Mouse (Mus musculus) right cerebral cortex, postnatal 14 days (tissue): Measurements from ENCODE around the gene Gm42906.

ENCODE experiments used
- DNase-seq: peaks from one replicate; pipeline ENCODE4 v3.0.0; 2022

Gene Gm42906

DNA sequence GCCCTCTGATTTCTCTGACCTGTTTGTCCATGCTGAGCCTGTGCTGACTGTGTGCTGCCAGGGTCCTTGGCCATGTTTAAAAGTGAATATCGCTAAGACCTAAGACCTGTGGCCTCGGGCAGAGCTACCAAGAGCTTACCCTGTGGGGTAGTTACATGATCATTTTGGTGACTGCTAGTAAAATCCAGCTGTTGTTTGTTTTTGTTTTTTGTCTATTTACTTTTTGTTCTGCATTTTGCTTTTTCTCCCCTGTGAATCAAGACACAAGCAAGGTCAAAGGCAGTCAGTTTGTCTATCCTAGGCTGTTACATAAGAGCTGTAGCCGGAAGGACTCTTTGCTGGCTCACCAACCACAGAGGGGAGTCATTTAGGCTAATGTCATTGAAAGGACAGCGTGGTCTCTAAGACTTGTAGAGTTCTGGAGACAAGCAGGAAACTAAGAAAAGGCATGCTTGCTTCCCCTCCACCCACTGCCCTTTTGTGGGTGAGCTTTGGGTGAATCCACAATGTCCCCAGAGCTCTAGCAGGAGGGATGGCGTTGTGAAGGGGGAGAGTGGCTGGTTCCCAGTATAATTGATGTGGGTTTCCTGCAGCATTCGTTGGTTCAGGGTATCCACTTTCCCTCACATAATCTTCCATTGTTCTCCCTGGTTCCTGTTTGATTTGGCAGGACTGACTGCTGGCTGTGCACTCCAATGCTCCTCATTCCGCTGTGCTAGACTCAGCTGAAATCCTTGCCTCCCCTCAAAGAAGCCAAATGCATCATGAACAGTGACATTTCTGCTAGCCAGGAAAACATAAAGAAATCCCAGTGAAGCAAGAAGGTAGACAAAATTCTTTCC lies 33.9 kb downstream of the Gm42906 start:
- DNase-seq, result no peak

DNA sequence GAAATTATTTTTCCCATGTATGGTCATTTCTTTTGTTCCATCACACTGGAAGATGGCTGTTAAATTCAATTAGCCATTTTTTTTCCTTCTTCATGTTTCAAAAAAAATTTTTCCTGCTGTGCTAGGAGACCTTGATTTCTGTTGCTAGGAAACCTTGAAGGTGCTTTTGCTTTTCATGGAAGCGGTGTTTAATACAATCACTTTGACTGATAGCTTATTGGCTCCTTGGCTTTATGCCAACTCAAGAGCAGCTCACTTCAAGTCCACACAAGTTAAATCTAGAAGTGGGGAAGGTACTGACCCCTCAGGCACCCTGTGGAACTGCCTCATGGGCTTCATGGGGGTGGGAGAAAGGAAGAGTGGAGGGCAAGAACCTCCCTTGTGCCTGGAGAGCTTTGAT lies 38.1 kb downstream of the Gm42906 start:
- DNase-seq, result no peak

DNA sequence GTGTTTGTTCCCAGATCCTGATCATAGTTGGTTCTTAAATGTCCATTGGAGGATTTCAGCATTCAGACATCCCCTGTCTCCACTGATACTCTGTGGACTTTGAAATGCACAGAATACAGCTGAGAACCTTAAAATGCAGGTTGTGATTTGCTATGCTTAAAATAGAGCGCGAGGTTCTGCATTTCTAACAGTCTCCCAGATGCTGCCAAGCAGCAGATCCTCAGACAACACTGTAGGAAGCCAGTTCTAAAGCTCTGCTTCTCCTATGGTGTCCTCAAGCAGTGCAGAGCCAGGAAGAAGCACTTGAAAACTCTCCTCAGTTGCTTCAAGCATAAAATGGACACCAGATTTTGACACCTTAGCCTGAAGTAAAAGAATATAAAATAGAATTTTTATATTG lies 48.1 kb downstream of the Gm42906 start:
- DNase-seq, result no peak

DNA sequence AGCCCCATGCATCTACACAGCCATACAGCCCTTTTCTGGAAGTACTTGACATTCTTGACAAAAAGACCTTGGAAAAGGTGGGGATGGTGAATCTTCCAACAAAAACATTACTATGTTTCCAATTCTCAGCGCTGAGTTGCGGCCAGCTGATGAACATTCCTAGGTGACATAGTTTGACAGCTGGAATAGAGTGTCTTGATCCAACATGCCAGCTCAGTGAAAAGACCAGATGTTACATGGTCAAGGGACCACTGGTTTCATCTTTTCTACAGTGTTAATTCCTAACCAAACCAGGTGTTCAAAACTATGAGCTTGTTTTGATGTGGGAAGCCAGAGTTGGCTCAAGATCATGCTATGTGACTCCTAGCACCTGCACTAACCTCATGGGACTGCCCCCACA lies 48.8 kb downstream of the Gm42906 start:
- no peak for DNase-seq

DNA sequence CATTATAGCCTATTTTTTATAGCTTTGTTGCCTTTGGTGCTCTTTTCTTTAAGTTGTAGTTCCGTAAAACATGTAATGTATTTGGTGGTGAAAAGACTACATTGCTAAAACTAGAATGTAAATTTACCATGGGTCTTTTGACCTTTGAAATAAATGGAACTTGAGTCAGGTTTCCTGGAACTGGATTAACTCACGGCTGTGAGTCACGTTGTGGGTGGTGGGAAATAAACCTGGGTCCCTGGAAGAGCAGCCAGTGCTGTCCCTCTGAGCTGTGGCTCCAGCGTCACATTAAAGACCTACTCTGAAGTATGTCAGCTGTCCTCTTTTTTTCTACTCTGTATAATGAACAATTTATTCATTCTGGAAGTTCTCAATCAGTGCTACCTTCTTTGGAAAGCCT lies 51.0 kb downstream of the Gm42906 start:
- no peak for DNase-seq

DNA sequence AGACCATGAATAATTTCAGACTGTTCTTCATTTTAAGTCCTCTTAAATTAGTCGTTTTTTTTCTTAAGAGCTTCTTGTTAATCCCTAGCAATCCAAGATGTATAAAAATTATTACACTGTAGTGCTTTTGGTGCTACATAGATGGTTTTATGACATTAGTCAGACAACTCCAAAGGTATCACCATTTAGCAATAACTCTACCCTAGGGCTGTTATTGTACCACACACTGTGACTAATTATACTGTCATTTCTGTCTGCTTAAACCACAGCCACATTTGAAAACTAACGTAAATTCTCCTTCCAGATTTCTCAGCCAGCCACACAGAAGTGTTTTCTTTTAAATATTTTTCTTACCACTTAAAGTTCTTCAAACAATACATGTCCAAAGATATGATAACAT lies 53.1 kb downstream of the Gm42906 start:
- no peak for DNase-seq

DNA sequence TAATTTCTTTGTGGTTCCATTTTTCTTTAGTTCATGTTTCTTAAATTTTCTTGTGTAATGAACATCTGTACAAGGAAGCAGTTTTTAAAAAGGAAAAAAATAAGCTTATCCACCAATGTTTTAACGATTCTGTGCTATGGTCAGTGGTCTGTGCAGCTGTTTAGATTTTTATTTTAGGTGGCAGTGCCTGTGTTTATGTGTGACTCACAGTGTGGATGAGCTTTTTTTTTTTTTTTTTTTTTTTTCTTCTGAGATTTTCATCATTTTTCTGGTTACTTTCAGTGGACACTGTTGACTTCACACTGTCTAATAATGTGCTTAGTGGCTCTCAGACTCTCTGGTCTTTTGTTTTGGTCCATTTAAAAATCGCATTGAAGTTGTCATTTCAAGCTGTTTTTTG lies 56.8 kb downstream of the Gm42906 start:
- no peak for DNase-seq

DNA sequence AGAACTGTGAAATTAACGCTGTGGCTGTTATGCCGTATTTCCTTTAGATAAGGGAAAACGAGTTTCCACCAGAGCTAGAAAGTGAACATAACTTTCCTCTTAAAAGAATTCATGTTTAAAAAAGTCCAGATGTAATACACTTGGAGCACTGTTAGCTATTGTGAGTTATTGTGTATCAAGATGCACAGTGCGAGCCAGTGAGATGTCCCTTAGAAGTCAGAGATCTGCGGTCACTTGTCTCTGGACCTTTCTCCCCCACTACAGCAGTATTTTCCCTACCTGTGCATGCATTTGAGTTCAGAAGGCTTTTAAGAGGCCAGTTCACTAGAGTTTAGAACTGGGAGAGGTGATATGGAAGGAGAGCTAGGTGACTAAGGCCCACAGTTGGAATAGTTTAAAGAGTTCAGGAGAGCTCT lies 58.6 kb downstream of the Gm42906 start:
- no peak for DNase-seq

DNA sequence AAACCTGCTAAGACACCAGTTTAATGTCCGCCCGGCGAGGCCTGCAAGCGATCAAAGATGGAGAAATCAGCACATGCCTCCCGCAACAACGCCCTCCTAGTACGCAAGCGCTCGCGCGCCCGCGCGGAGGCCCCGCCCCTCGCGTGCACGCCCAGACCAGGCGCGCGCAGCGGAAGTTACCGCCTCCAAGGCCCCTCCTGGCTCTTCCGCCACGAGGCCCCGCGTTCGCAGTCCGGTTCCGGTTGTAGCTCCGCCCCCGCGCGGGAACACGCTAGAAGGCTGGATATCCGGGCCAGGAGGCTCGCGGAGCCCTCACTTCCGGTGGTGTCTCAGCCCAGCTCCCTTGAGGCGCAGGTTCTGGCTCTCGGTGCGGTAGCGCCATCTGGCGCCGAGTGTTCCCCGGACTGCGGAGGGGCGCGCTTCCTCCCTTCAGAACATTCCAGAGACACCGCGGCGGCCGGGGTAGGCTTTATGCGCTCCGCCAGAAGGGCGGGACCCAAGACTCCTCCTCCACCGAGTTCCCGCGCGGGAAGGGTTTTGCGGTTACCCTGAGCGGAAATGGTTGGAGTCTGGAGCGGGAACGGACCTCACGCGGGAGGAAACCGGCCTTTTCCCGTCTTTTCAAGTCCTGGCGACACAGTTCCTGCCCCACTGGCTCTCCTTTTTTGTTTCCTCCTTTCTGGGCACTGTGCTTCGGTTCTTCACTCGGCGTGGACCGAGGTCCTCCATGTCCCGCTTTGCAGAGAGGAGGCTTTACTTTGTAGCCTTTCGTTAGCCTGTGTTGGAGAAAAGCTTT lies 59.4 kb downstream of the Gm42906 start:
- peak; percentile 100 for DNase-seq

DNA sequence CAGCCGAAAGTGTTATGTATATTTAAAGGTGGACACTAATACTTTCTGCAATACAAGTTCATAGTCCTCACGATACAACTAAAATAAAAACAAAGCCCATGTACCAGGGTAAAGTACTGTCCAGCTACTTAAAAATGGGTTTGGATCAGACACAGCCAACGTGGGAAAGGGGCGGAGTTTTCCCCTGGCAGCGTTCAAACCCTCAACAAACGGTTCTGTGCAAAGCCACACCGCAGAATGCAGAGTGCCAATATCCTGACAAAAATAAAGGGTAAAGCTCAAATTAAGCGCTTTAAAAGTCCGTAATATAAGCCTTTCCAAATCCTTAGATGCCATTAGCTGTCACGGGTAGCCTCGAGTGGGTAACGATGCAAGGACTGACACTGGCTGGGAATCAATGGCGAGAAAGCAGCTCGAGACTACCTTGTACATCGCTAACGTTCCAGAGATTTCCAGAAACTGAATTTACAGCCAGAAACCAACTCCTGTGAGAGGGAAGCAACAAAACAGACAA lies 60.0 kb downstream of the Gm42906 start:
- DNase-seq, result peak; percentile 17

DNA sequence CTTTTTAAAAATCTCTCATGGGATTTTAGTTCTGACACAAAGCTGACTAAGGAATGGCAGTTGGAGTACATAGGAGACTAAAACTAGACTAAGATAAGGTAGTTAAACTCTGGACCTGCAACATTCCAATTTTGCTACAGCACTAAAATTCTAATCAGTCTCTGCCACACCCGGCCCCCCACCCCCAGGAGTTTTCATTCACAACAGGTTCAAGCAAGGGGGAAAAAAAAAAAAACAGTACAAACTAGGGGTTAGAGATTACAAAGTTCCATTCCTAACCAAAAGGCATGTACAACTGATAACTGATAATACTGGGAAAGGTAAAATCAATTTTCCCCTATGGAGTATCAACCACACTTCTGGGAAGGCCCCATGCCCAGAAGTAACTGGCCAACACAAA lies 60.6 kb downstream of the Gm42906 start:
- DNase-seq, result no peak

DNA sequence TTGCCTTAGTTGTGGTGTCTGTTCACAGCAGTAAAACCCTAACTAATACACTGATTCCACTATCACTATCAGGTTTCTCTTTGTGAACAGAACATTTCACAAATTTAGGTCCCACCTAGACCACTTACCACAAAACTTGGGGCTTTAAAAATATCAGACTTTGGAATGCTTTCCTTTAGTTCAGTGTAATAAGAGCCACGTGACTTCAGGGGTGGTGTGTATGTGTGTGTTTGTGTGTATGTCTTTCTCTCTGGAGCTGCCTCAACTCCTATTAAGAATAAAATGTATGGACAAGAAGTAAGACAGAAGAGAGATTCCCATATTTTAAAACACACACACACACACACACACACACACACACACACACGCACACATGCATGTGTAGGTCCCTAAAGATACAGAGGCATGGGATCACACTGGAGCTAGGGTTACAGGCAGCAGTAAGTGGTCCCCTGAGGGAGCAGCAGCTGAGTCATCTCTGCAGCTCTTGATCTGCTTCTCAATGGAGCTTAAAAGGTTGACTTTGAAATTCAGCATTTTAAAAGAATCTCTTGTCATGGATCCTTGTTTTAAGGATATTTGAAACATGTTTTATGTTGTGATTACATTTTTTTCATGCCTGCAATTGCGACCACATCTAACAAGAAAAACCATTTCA lies 64.5 kb downstream of the Gm42906 start:
- no peak for DNase-seq

DNA sequence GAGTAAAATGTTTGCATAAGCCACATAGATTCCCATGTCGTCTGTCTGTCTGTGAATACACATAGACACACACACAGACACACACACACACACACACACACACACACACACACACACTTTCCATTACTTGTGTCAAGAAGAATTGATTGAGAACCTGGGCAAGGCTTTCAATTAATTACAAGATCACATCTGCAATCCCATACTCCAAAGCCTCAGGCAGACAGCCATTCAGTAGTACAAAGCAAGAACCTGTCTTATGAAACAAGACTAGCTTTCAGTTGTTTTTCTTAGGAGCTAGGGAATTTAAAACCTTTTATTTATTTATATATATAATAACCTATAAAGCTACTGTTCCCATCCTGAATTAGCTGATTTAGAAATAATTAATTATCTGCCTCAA lies 78.3 kb downstream of the Gm42906 start:
- DNase-seq, result no peak

DNA sequence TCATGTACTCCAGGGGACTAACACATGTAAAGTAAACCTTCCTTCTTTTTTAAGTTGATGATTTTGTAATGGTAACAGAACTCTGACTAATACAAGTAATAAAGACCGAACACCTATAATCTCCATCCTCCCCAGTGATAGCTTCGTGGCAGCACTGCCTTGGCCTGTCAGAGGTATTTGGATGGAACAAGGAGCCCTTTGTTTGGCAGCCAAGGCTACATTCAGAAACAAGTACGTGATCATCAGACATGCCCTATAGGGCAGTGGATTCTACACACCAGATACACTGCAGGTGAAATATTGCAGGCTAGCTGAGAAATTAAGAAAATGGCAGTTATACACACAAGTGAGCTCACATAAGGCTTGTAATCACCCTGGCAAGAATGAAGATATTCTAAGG lies 79.5 kb downstream of the Gm42906 start:
- DNase-seq, result no peak

DNA sequence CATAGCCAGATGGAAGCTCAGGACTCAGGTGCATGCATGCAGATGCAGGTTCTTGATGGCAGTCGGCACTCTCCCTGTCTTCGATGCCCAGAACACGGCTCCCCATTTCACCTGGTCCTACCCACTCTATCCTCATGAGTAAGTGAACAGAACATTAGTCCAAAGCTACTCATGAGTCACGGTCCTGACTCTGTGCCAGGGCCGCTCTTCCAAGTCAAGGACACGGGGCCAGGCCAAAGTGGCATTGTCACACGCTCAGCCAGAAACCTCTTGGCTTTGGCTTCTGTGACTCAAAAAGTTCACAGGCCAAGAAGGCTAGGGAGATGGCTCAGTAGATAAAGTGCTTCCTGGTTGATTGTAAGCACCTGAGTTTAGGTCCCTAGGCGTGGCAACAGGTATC lies 81.3 kb downstream of the Gm42906 start:
- no peak for DNase-seq

DNA sequence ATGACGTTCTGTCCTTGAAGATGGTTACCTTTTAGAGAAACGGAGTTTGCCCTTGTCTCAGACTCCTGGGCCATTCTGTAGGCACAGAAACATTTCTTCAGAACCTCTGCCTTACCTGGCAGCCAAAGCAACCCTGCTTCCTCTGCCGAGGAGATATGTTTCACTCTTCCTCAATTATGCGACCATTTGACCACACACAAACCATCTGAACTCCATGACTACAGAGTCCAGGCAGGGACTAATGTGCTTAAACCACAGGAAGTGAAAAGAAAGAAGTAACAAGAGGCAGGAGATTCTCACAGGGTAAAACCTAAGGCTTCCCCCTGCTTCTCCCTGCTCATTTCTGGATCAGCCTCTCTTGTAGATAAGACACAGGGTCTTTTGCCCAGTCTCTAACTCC lies 83.2 kb downstream of the Gm42906 start:
- DNase-seq, result no peak

DNA sequence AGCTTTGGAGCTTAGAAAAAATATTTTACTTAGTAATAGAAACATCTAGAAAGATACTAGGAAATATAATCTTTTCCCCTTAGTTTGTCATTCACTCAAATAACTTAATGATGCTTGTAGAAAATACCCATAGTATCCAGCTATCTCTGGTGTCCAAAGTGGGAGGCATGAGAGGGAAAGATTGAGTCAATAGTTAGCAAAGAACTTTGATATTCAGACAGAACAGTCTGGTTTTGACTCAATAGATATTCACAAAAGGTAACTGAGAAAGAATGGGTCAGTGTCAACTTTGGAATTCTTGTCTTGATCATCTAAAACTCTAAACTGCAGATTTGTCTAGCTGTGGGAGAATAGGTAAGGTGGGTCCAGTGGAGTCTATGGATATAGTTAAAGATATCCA lies 94.3 kb downstream of the Gm42906 start:
- DNase-seq, result no peak

DNA sequence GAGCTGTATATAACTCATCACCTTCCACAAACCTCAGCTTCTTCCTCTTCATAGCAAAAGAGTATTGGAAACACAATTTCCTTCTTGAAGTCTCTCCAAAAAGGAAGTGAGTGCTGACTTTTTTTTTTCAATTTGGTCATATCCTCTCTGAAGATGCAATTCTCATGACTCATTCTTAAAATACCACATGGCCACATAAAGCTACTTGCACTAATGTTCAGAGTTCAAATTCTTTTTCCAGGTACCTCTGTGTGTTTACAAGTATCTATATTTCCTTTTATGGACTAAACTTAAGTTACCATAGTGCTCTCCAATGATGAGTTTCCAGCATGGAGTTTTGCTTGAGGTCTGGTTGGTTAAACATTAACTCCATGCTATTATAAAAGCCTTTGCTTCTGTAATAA lies 94.8 kb downstream of the Gm42906 start:
- DNase-seq, result no peak

DNA sequence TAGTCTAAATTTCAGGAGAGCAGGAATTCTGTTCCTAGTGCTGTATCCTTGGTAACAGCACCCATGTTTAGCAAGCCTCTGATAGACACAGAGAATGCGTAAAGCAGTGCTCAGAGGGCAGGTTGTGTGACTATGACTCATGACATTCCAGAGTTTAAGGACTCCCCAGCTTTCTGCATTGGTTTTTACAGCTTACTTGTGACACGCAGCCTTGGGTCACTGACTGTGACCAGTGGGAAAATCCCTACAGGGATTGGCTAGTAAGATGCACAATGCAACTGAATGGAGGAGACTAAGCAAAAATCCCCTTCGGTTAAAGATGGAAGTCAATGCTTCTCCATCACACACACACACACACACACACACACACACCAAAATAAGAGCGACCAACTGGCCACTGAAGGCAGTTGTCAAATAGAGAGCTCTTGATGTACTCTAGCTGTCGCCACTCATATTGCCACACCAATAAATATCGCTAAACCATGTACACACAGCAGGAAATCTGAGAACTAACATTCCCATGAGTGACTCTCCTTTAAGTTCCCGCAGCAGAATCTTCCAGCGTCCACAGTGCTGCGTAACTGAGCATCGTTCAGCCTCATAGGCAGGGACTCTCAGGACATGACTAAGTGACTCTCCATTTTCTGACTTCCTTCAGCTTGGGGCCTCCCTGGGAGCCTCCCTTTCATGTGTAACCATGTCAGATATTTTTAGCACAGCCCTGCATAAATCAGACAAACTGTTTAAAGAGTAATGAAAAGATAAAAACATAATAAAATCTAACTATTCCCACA lies 112.0 kb downstream of the Gm42906 start:
- DNase-seq, result no peak

DNA sequence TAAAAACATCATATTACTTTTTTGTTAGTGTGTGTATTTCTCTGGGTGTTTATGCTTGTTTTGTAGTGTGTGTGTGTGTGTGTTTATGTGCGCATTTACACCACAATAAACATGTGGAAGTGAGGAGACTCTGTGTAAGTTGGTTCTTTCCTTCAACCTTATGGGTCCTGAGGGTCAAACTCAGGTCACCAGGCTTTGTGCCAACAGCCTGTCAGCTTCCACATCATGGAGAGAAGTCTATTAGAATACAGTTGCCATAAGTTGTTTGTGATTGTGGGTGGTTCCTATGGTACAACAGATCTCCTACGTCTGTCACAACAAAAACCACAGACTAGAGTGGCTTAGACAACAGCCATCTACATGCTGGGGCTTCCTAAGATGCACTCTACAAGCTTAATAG lies 127.7 kb downstream of the Gm42906 start:
- DNase-seq, result no peak

DNA sequence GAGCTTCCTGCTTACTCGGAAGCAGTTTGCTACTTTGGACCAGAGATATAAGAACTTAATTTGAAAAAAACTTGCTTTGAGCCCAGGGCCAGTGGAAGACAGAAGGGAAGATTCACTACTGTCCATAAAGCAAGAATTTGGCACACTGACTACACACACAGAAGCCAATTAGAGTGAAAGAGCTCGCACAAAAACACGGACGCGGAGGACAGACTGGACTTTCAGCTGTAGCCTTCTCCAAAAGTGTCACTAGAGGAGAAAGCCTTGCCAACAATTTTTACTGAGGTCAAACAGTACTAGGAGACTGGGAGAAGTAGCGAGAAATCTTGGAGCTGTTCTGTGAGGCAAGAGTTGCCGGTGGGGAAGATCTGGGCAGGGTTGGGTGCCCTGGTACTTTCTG lies 128.4 kb downstream of the Gm42906 start:
- no peak for DNase-seq

DNA sequence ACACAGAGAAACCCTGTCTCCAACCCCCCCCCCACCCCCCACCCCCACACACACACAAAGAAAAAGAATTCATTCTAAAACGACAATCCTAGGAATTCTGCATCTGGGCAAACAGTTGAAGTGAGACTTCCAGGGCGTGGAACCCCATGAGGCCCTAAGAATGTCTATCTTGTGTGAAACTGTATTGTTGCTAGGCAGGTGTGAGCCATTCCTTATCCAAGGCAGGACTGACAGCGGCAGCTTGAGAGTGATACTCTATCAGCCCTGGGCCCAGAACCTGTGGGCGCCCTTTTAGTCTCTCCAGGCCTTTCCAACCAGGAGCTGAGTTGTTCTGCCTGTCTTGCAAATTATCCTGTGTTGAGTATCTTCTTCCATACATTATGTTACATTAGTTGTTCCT lies 129.6 kb downstream of the Gm42906 start:
- DNase-seq, result no peak

DNA sequence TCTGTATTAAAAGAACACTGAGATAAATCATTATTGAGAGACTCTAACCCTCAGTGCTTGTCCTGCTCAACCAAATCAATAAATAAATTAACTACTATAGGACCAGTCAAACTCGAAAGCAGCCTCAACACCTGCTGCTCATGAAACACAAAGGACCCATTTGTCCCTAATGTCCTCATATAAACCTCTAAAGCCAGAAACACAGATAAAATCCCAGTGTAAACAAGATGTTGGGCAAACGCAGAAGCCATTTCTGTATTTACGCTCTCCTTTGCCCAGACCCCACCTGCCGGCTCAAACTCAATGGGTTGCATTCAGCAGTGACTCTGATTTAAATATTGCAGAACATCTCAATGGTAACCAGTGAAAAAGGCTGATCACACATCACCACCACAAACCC lies 131.7 kb downstream of the Gm42906 start:
- DNase-seq, result no peak
